9 mouse cellular contexts compared by ENCODE assay signal in genomic region chr10:81364666-81365065, GRCm38 (mm10). TPM values are rescaled to one million over a fixed set of nuclear protein-coding genes. Genes with fewer than 3 reads are reported as not detected.
DNase-seq lines count a peak whose midpoint lies in the region; ATAC-seq lines count a peak whose summit lies in the region.
"Had no signal": no experiment of that assay in that cellular context is flagged by ENCODE, and none has a peak within 500 bp of the region (broad histone marks: within the 10 kb centered on the region; RNA-seq: fewer than 3 reads in every experiment).

No protein-coding gene starts in this region.

- DNase-seq in kidney, adult 11 months: no peak
- no peak for DNase-seq in forebrain, embryonic 14.5 days (ENCODE audit: low spot score)
- DNase-seq in limb, embryonic 11.5 days (ENCODE audit: low spot score): peak; percentile 54
- no peak for DNase-seq in spleen, postnatal 4 days (ENCODE audit: low spot score in 2 of 2)
- no peak for DNase-seq in right cerebral cortex, postnatal 36 days (ENCODE audit: low spot score in 2 of 2)
- DNase-seq in spleen, postnatal 14 days (ENCODE audit: low spot score in 2 of 2): no peak

- peaks cover 33% of the 10 kb centered on the region for H3K36me3 ChIP-seq in kidney, embryonic 16.5 days (ENCODE audit: insufficient read depth, low read length)
- H3K36me3 ChIP-seq in forebrain, embryonic 14.5 days (ENCODE audit: control insufficient read depth, insufficient read depth, low read length): peaks cover 41% of the 10 kb centered on the region
- peaks cover 25% of the 10 kb centered on the region for H3K36me3 ChIP-seq in limb, embryonic 11.5 days (ENCODE audit: control insufficient read depth, insufficient read depth, low read length)
- peaks cover 50% of the 10 kb centered on the region for H3K36me3 ChIP-seq in neural tube, embryonic 13.5 days

- H3K27ac ChIP-seq in kidney, embryonic 16.5 days (ENCODE audit: low read length): no peak overlapping the region
- H3K27ac ChIP-seq in forebrain, embryonic 14.5 days (ENCODE audit: low read depth, low read length): no peak overlapping the region
- no peak overlapping the region for H3K27ac ChIP-seq in limb, embryonic 11.5 days (replicated peaks; ENCODE audit: low read depth, low read length)
- no peak overlapping the region for H3K27ac ChIP-seq in neural tube, embryonic 13.5 days (replicated peaks)

- peak overlapping the region; percentile 44 for H3K4me3 ChIP-seq in kidney, embryonic 16.5 days (ENCODE audit: low read length)
- peak overlapping the region; percentile 18 for H3K4me3 ChIP-seq in forebrain, embryonic 14.5 days (ENCODE audit: low read depth, low read length)
- H3K4me3 ChIP-seq in limb, embryonic 11.5 days (ENCODE audit: low read depth, low read length): peak overlapping the region; percentile 28
- H3K4me3 ChIP-seq in neural tube, embryonic 13.5 days: peak overlapping the region; percentile 23

- peak overlapping the region; percentile 59 for H3K9ac ChIP-seq in kidney, embryonic 16.5 days (replicated peaks; ENCODE audit: low read length)
- H3K9ac ChIP-seq in forebrain, embryonic 14.5 days (ENCODE audit: low read length): peak overlapping the region; percentile 52; the same call in 1 of the 2 replicates
- H3K9ac ChIP-seq in limb, embryonic 11.5 days (ENCODE audit: low read length): 0 out of 2 replicates have a peak overlapping the region, but pooled peaks have one; percentile 4
- peak overlapping the region; percentile 59 for H3K9ac ChIP-seq in neural tube, embryonic 13.5 days

- peaks cover 13% of the 10 kb centered on the region for H3K27me3 ChIP-seq in kidney, embryonic 16.5 days (ENCODE audit: insufficient read depth, low read length)
- H3K27me3 ChIP-seq in forebrain, embryonic 14.5 days (replicated peaks; ENCODE audit: control insufficient read depth, insufficient read depth, low read length): peaks cover 27% of the 10 kb centered on the region
- H3K27me3 ChIP-seq in limb, embryonic 11.5 days (ENCODE audit: control insufficient read depth, insufficient read depth, low read length): peaks cover 27% of the 10 kb centered on the region
- peaks cover 32% of the 10 kb centered on the region for H3K27me3 ChIP-seq in neural tube, embryonic 13.5 days
- H3K27me3 ChIP-seq: Patski had no signal

- no peaks in the 10 kb centered on the region for H3K9me3 ChIP-seq in kidney, embryonic 16.5 days (ENCODE audit: low read length)
- no peaks in the 10 kb centered on the region for H3K9me3 ChIP-seq in forebrain, embryonic 14.5 days (replicated peaks; ENCODE audit: control insufficient read depth, low read length)
- H3K9me3 ChIP-seq in limb, embryonic 11.5 days (ENCODE audit: control insufficient read depth, low read length): no peaks in the 10 kb centered on the region
- no peaks in the 10 kb centered on the region for H3K9me3 ChIP-seq in neural tube, embryonic 13.5 days

- no peak for ATAC-seq in kidney, embryonic 16.5 days (ENCODE audit: low FRiP score, low TSS enrichment)
- ATAC-seq in forebrain, embryonic 14.5 days: peak; percentile 9; the same call in 1 of the 2 replicates
- peak; percentile 11; the same call in 1 of the 2 replicates for ATAC-seq in limb, embryonic 11.5 days (ENCODE audit: insufficient number of reproducible peaks, low FRiP score, low TSS enrichment, low read depth)
- ATAC-seq in neural tube, embryonic 13.5 days (ENCODE audit: low read depth): peak; percentile 4; the same call in 1 of the 2 replicates
- ATAC-seq: Patski had no signal

- peaks cover 30% of the 10 kb centered on the region for H3K4me1 ChIP-seq in kidney, embryonic 16.5 days (ENCODE audit: insufficient read depth, low read length)
- H3K4me1 ChIP-seq in forebrain, embryonic 14.5 days (ENCODE audit: control insufficient read depth, insufficient read depth, low read length): peaks cover 16% of the 10 kb centered on the region
- H3K4me1 ChIP-seq in limb, embryonic 11.5 days (ENCODE audit: control insufficient read depth, insufficient read depth, low read length): peaks cover 17% of the 10 kb centered on the region
- H3K4me1 ChIP-seq in neural tube, embryonic 13.5 days (replicated peaks): peaks cover 61% of the 10 kb centered on the region

- 6% methylated on average over 28 of the region's 28 CpGs for WGBS in kidney, embryonic 16.5 days
- 9% methylated on average over 28 of the region's 28 CpGs for WGBS in forebrain, embryonic 14.5 days
- WGBS in limb, embryonic 11.5 days: 11% methylated on average over 28 of the region's 28 CpGs
- WGBS in neural tube, embryonic 13.5 days: 11% methylated on average over 28 of the region's 28 CpGs

- H3K4me2 ChIP-seq in kidney, embryonic 16.5 days (replicated peaks; ENCODE audit: low read depth, low read length): peak overlapping the region; percentile 71
- peak overlapping the region; percentile 47 for H3K4me2 ChIP-seq in forebrain, embryonic 14.5 days (ENCODE audit: low read length)
- peak overlapping the region; percentile 54 for H3K4me2 ChIP-seq in limb, embryonic 11.5 days (ENCODE audit: low read depth, severe bottlenecking)
- peak overlapping the region; percentile 50 for H3K4me2 ChIP-seq in neural tube, embryonic 13.5 days

RNA-seq across cellular contexts. Expression of gene 4930404N11Rik, which starts 0.9 kb away (rescaled TPM):
- polyA plus RNA-seq in kidney, embryonic 16.5 days (2015; fragmentation: Nextera tagmentation; extraction: Ambion mirVana): 0.98 and 1.2 TPM in 2 replicates
- 0.33 TPM in 1 of 2 replicates, not detected in the other for polyA plus RNA-seq in forebrain, embryonic 14.5 days (2014; fragmentation: Nextera tagmentation; extraction: Ambion mirVana)
- polyA plus RNA-seq in limb, embryonic 11.5 days (2014; fragmentation: Nextera tagmentation; extraction: Ambion mirVana): 0.21 and 0.45 TPM in 2 replicates
- 0.68 and 0.87 TPM in 2 replicates for polyA plus RNA-seq in neural tube, embryonic 13.5 days (2015; fragmentation: Nextera tagmentation; extraction: Ambion mirVana)

RNA-seq across cellular contexts. Expression of gene Mfsd12, which starts 7.4 kb away (rescaled TPM):
- polyA plus RNA-seq in kidney, embryonic 16.5 days (2015; fragmentation: Nextera tagmentation; extraction: Ambion mirVana): 9.8 and 12.5 TPM in 2 replicates
- 4.1 and 4.9 TPM in 2 replicates for polyA plus RNA-seq in forebrain, embryonic 14.5 days (2014; fragmentation: Nextera tagmentation; extraction: Ambion mirVana)
- 4.7 and 5.9 TPM in 2 replicates for polyA plus RNA-seq in limb, embryonic 11.5 days (2014; fragmentation: Nextera tagmentation; extraction: Ambion mirVana)
- polyA plus RNA-seq in neural tube, embryonic 13.5 days (2015; fragmentation: Nextera tagmentation; extraction: Ambion mirVana): 16.5 and 17.8 TPM in 2 replicates

RNA-seq across cellular contexts. Expression of gene Fzr1, which starts 13.7 kb away (rescaled TPM):
- 111 and 115 TPM in 2 replicates for polyA plus RNA-seq in kidney, embryonic 16.5 days (2015; fragmentation: Nextera tagmentation; extraction: Ambion mirVana)
- 101 and 109 TPM in 2 replicates for polyA plus RNA-seq in forebrain, embryonic 14.5 days (2014; fragmentation: Nextera tagmentation; extraction: Ambion mirVana)
- polyA plus RNA-seq in limb, embryonic 11.5 days (2014; fragmentation: Nextera tagmentation; extraction: Ambion mirVana): 107 and 119 TPM in 2 replicates
- 105 and 112 TPM in 2 replicates for polyA plus RNA-seq in neural tube, embryonic 13.5 days (2015; fragmentation: Nextera tagmentation; extraction: Ambion mirVana)

RNA-seq across cellular contexts. Expression of gene Hmg20b, which starts 14.4 kb away (rescaled TPM):
- 90.6 and 94.5 TPM in 2 replicates for polyA plus RNA-seq in kidney, embryonic 16.5 days (2015; fragmentation: Nextera tagmentation; extraction: Ambion mirVana)
- 42.5 and 44.4 TPM in 2 replicates for polyA plus RNA-seq in forebrain, embryonic 14.5 days (2014; fragmentation: Nextera tagmentation; extraction: Ambion mirVana)
- polyA plus RNA-seq in limb, embryonic 11.5 days (2014; fragmentation: Nextera tagmentation; extraction: Ambion mirVana): 129 and 130 TPM in 2 replicates
- polyA plus RNA-seq in neural tube, embryonic 13.5 days (2015; fragmentation: Nextera tagmentation; extraction: Ambion mirVana): 46.5 and 51.5 TPM in 2 replicates

RNA-seq across cellular contexts. Expression of gene Dohh, which starts 19.6 kb away (rescaled TPM):
- polyA plus RNA-seq in kidney, embryonic 16.5 days (2015; fragmentation: Nextera tagmentation; extraction: Ambion mirVana): 87.6 and 104 TPM in 2 replicates
- polyA plus RNA-seq in forebrain, embryonic 14.5 days (2014; fragmentation: Nextera tagmentation; extraction: Ambion mirVana): 78.7 and 78.8 TPM in 2 replicates
- 53.7 and 55.7 TPM in 2 replicates for polyA plus RNA-seq in limb, embryonic 11.5 days (2014; fragmentation: Nextera tagmentation; extraction: Ambion mirVana)
- 72.2 and 75.2 TPM in 2 replicates for polyA plus RNA-seq in neural tube, embryonic 13.5 days (2015; fragmentation: Nextera tagmentation; extraction: Ambion mirVana)

Comparison
In these comparisons a context has a peak if more than half of its experiments do, and no peak if none do; other contexts are left out.
1. H3K9ac ChIP-seq: peak in every context shown above with its lines; median percentile 59 in kidney, embryonic 16.5 days; 59 in neural tube, embryonic 13.5 days; 52 in forebrain, embryonic 14.5 days; 4 in limb, embryonic 11.5 days.